Mouse (Mus musculus): ENCODE measurements at regions not wholly inside any gene's neighbourhood (a gene's known extent, or its start where the extent isn't known, plus 50 kb on each side); places are given as distances from the start of the nearest gene placed in this dataset.

DNA sequence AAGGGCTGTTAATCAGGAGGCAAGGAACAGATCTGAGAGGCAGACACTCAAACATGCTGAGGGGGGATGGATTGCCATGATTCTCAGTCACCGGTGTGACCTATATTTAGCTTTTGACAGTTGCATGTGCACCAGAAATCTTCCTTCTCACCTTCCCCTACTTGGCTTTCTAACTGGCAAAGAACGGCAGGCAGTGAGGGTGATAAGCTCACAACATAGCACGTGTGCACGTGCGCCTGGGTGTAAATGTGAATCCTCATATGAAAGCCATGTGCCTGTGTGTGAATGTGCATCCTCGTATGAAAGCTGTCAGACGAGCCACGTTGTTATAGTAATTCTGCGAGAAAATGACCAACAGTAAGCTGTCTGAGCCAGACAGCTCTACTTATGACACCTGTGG lies 200.3 kb downstream of the Rap2a start:
- TF ChIP-seq CTCF (IDR thresholded peaks at IDR 0.05): no peak
- no peak for TF ChIP-seq POLR2A (IDR thresholded peaks at IDR 0.05; ENCODE audit: insufficient read depth, low read depth, low read length)

Data from heart, adult 2 months (tissue).